Mouse (Mus musculus) G1E-ER4 (cell line): ENCODE measurements around the gene Olfr109. TPM values are rescaled to one million over a fixed set of nuclear protein-coding genes. Genes with fewer than 3 reads are reported as not detected.

Experiments used
- GATA1 ChIP-seq: IDR thresholded peaks from one replicate; pipeline ENCODE4 v1.8.0; 2012; ENCODE audit warnings: low read length, inconsistent platforms
- polyA plus RNA-seq: library from polyadenylated mRNA; stranded (reverse); fragments of >175 nt; gene quantifications from 2 replicates; pipeline ENCODE4 v1.2.3, GENCODE M21; 2012

Gene Olfr109
- polyA plus RNA-seq: not detected in 2 replicates

DNA sequence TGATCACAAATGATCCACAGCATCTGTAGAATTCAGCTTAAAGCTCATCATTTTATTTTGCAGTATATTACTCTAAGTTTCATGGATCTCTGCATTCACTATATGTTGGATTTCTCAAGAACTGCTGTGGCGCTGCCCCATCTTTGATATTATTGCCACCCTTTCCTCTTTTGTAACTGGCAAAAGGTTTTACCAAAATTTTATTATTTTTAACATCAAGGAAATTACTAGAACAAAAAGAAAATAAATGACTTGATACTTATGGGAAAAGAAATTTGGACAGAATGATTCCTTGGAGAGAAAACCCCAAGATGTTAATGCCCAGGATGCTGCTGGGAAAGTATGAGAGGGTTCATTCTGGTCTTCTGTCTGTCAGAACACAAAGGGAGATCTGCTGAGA, at the start of gene Olfr109:
TSS of gene Olfr109 (plus strand) at position 301 of the 400 bp plus-strand sequence.
- TF ChIP-seq GATA1: no peak

- no peak for TF ChIP-seq GATA1
Observed at GRCm38 (mm10) chr17:37413380-37413779, 45.3 kb upstream of the Olfr109 start.

DNA sequence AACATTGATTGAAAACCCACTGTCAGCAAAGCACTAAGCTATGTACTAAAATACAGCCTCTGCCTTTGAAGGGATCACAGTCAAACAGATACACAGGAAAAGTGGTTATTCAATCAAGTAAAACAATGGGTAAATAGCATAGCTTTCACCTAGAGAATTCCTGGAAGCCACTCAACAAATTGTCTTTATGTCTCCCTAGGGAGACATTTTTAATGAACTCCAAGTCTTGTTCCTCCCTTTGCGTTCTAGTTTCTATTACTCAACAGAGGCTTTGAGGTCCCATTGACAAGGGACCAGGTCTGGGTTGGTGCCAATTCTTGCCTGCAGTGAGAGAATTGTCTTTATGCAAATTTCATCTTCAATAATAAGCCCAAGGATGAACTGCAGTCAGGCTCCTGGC, 13.5 kb upstream of the Olfr109 start, which contains the start of gene Olfr108:
TSS of gene Olfr108 (plus strand) at position 301 of the 400 bp plus-strand sequence.
- TF ChIP-seq GATA1: no peak

DNA sequence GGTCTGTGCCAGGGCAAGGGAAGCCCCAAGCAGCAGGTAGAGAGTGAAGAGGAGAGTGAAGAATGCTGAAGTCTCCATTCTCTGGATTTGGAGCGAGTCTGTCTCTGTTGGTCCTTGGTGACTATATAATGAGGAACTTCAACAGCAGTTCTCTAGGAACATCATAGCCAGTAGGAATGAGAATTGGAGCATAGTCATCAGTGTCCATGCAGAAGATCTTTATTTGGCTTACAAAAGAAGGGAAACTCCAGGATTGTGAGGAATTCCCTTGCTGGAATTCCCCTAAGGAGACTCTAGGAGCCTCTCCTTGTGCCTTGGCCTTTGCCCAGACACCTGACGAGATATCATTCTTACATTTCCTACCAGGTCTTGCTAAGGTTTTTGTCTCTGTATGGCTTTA, 24.7 kb downstream of the Olfr109 start, which contains the start of gene H2-M2:
TSS of gene H2-M2 (minus strand) at position 101 of the 400 bp plus-strand sequence.
- TF ChIP-seq GATA1: no peak

DNA sequence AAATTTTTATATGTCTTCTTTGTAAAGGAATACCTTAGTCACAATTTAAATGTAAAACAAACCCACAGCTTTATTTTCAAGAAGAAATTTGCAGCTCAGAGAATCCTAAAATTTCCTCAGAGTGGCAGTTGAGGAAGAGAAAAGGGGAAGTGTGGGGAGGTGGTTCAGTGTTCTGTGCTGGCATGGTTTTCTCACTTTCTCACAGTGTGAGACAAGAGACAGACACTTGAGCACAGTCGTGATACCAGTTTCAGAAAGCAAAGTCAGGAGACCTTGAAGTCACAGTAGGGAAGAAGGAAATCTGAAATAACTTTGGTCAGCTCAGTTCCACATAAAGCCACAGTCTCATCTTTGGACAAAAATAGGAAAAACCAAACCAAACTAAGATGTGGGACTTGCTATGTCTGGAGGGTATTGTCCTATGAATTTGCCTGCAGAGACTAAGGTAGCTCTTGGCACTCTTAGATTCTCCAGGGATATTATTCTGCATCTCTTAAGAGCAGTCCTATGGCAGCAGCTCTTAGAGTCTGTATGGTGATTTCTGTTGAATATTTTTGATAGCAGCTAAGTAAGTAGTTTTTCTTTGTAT, 33.3 kb downstream of the Olfr109 start, which contains the start of gene Olfr110:
TSS of gene Olfr110 (plus strand) at position 539 of the 589 bp plus-strand sequence.
- no peak for TF ChIP-seq GATA1

GRCm38 (mm10) chr17:37507730-37508129, 49.0 kb downstream of the Olfr109 start, which contains the start of gene Olfr111:
Olfr111 (plus strand) TSS chr17:37508030.
- no peak for TF ChIP-seq GATA1

Other genes with a start within 250 kb of the Olfr109 start
- not detected in 2 replicates for gene Olfr95, start 245.8 kb upstream of the Olfr109 start, polyA plus RNA-seq
- gene Olfr96, start 238.8 kb upstream of the Olfr109 start, polyA plus RNA-seq: not detected in 2 replicates
- gene Olfr97, start 221.6 kb upstream of the Olfr109 start, polyA plus RNA-seq: not detected in 2 replicates
- gene Olfr98, start 195.2 kb upstream of the Olfr109 start, polyA plus RNA-seq: not detected in 2 replicates
- gene H2-M3, start 188.7 kb upstream of the Olfr109 start, polyA plus RNA-seq: not detected in 2 replicates
- not detected in 2 replicates for gene Olfr99, start 175.5 kb upstream of the Olfr109 start, polyA plus RNA-seq
- not detected in 2 replicates for gene Olfr101, start 154.6 kb upstream of the Olfr109 start, polyA plus RNA-seq
- not detected in 2 replicates for gene Olfr102, start 141.9 kb upstream of the Olfr109 start, polyA plus RNA-seq
- gene Olfr103, start 119.2 kb upstream of the Olfr109 start, polyA plus RNA-seq: not detected in 2 replicates
- not detected in 2 replicates for gene Olfr104-ps, start 99.3 kb upstream of the Olfr109 start, polyA plus RNA-seq
- gene Olfr105-ps, start 79.9 kb upstream of the Olfr109 start, polyA plus RNA-seq: not detected in 2 replicates
- gene Olfr106-ps, start 68.5 kb upstream of the Olfr109 start, polyA plus RNA-seq: not detected in 2 replicates
- not detected in 2 replicates for gene Olfr107, start 59.7 kb upstream of the Olfr109 start, polyA plus RNA-seq
- gene Olfr108, start 13.4 kb upstream of the Olfr109 start, polyA plus RNA-seq: not detected in 2 replicates
- gene H2-M2, start 24.6 kb downstream of the Olfr109 start, polyA plus RNA-seq: not detected in 2 replicates
- not detected in 2 replicates for gene Olfr110, start 33.6 kb downstream of the Olfr109 start, polyA plus RNA-seq
- gene Olfr111, start 49.1 kb downstream of the Olfr109 start, polyA plus RNA-seq: not detected in 2 replicates
- gene Olfr112, start 110.5 kb downstream of the Olfr109 start, polyA plus RNA-seq: not detected in 2 replicates
- gene Olfr113, start 118.7 kb downstream of the Olfr109 start, polyA plus RNA-seq: not detected in 2 replicates
- gene Olfr114, start 133.8 kb downstream of the Olfr109 start, polyA plus RNA-seq: not detected in 2 replicates
- not detected in 2 replicates for gene Olfr115, start 168.2 kb downstream of the Olfr109 start, polyA plus RNA-seq
- not detected in 2 replicates for gene Olfr116, start 168.3 kb downstream of the Olfr109 start, polyA plus RNA-seq
- not detected in 2 replicates for gene Olfr117, start 204.9 kb downstream of the Olfr109 start, polyA plus RNA-seq
- not detected in 2 replicates for gene Olfr118, start 208.1 kb downstream of the Olfr109 start, polyA plus RNA-seq
- gene Olfr119, start 237.6 kb downstream of the Olfr109 start, polyA plus RNA-seq: not detected in 2 replicates